Mouse (Mus musculus) layer of hippocampus, adult 18-20 months (tissue): ENCODE data around the gene Ly6f. TPM values are rescaled to one million over a fixed set of nuclear protein-coding genes. Genes with fewer than 3 reads are reported as not detected.

Experiments
- DNase-seq, 2 experiments: peaks; one replicate each; pipeline ENCODE4 v3.0.0; 2022; ENCODE audit warnings: low spot score in 2 of 2
- total RNA-seq, 2 experiments: library from RNA; stranded (reverse); gene quantifications; 2 replicates each; pipeline ENCODE4 v1.2.3; 2021

Ly6f gene
- total RNA-seq, 2 experiments from 2014 or later: not detected

DNA sequence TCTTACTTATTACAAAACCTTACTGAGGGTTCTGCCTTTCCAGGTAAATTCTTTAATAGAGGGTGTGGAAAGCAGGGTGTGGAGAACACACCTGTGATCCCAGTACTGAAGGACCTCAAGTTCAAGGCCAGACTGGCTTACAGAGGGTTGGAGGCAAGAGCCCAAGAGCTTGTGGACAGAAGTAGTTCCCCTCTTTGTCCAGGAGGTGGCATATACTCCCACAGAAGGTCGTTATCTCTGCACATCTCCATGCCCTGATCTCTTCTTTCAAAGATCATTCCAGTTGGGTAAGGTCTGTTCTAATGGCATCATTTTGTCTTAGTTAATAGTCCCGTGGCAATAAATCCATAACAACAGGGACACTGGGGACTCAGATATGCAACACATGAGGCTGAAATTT lies 49.0 kb downstream of the Ly6f start:
- no peak for DNase-seq

DNA sequence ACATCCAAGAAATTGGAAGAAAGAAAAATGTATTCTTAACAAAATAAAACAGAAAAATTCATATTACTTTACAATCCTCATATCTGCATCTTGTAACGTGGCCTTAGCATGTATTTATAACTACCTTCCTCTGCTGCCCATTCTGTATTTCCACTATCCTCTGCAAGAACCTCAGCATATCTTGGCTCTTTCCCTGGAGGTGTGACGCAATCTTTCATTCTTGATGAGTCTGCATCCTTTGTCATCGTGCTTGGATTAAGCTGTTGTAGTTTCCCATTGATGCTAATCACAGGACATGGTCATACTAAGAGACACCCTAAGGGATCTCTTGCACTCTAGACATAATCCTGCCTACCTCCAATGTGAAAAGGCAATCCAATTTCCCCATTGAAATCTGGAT lies 50.4 kb downstream of the Ly6f start:
- DNase-seq: no peak

DNA sequence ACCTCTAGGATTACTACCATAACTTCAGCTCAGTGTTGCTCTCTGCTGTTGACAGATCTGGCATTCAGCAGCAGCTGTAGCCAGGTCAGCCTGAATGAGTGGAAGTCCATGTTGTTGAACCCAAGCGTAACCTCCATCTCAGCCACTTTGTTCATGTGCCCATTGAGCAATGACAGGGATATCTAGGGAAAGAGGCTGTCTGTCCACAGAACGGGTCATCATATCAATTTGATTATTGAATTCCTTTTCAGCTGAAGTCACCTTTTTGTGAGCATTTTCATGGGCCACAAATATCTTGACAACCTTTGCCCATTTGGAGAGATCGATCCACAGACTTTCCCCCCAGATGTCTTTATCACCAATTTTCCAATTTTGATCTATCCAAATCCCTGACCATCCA lies 51.9 kb downstream of the Ly6f start:
- no peak for DNase-seq

Other genes with a start within 250 kb of the Ly6f start
- gene Ly6c1, start 219.6 kb upstream of the Ly6f start, total RNA-seq: 10 to 100 TPM; 59.8 to 63.1 TPM
- 1 to 10 TPM; 1.7 to 2.0 TPM for gene Ly6c2, start 156.5 kb upstream of the Ly6f start, total RNA-seq
- not detected for gene Ly6g, start 113.2 kb upstream of the Ly6f start, total RNA-seq
- gene BC025446, start 52.0 kb upstream of the Ly6f start, total RNA-seq: not detected